Mouse (Mus musculus) embryo, embryonic 9.5 days (tissue): ENCODE data around the gene Glt28d2.

ENCODE experiments used
- DNase-seq: peaks from one replicate; pipeline ENCODE4 v3.0.0-alpha.2; 2017; ENCODE audit errors: extremely low spot score

Glt28d2 gene

GRCm38 (mm10) chr3:85827283-85827682 lies 60.0 kb downstream of the Glt28d2 start:
- no peak for DNase-seq

DNA sequence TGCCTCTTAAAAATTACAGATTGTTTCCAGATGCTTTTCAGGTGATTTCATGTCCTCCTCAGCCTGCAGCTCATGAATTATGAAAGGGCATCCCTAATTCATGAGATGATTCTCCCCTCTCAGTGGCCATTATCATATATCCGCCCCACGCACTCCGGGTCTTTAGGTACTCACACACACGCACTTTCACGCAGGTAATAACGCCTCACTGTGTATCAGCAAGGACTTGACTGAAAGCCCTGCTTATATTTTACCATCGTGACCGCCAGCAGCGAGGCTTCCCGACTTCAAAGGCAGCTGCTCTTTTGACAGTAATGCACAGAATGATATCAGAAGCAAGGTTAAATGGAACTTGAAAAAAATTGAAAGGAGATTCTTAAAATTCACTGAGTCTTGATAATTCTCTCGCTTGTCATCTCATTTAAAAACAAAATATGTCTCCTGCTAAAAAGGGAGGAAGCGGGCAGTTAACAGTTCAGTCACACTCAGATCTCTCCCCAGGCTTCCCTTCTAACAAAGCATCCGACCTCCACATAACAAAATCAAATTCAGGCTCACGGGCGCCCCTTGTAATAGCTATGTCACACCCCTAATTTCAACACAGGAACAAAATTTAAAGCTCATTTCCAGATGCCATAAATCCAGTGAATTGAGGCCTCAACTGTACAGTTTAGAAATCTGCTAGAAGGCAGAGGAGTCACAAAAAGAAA lies 66.3 kb downstream of the Glt28d2 start:
- DNase-seq, result no peak
